Mouse (Mus musculus): ENCODE measurements around the gene Farsa. TPM values are rescaled to one million over a fixed set of nuclear protein-coding genes. Genes with fewer than 3 reads are reported as not detected.
"Not testable (repeated sequence)": the region's sequence is repeated elsewhere in the genome, so short reads cannot be mapped to it uniquely, and the experiment has no call there.

The Farsa gene
- polyA plus RNA-seq, 1 experiment from 2014 or later: 129 TPM

DNA sequence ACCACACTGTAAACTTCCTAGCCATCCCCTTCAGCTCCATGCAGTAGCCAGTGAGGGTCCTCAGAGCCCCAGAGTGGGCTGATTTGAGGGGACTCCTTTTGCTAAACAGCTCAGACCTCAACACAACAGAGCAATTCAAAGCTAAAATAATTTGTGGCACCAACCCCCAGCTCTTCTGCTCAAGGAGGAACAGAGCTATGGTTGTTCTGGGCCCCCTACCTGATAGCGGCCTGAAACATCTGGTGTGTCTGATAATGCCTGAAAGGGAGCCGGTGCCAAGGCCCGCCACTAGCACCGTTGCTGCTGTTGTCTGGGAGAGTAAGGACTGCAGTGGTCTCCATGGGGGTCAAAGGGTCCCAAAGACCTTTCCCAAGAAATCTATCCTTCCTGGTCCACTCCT, 44.3 kb downstream of the Farsa start:
- H3K27ac ChIP-seq: peak overlapping the region; percentile 50; the same call in 1 of the 2 replicates
- no peak for DNase-seq (ENCODE audit: low spot score)
- H3K4me1 ChIP-seq (replicated peaks): peaks cover 16% of the 10 kb centered on the region
- peaks cover 50% of the 10 kb centered on the region for H3K27me3 ChIP-seq (ENCODE audit: insufficient read depth, poor library complexity, severe bottlenecking)
- no peaks in the 10 kb centered on the region for H3K36me3 ChIP-seq
- H3K4me3 ChIP-seq: no peak overlapping the region
- WGBS: 63% methylated on average over 4 of the region's 4 CpGs
- no peaks in the 10 kb centered on the region for H3K9me3 ChIP-seq

DNA sequence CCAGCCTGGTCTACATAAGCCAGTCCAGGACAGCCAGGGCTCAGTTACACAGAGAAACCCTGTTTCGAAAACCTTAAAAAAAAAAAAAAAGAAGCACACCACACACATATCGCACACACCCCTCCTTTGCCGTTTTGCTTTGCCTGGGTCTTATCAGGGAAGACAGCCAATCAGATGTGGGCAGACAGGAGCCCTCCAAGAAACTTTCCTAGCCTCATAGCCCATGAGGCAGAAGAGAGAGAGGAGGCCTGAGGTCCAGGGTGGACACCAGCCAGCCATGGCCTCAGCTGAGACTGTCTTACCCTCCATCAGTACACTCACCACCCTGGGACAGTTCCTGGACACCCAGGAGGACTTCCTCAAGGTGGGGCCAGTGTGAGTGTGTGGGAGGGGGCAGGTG, 45.0 kb downstream of the Farsa start, which contains the start of gene Klf1:
TSS of gene Klf1 (plus strand) at position 177 of the 400 bp plus-strand sequence.
- no peaks in the 10 kb centered on the region for H3K36me3 ChIP-seq
- no peaks in the 10 kb centered on the region for H3K9me3 ChIP-seq
- peak within 1 kb of the TSS; percentile 71 for H3K4me3 ChIP-seq
- DNase-seq (ENCODE audit: low spot score): no peak
- peak within 1 kb of the TSS; percentile 89 for H3K27ac ChIP-seq
- peaks cover 16% of the 10 kb centered on the region for H3K4me1 ChIP-seq (replicated peaks)
- WGBS: 82% methylated on average over 3 of the region's 3 CpGs
- peaks cover 50% of the 10 kb centered on the region for H3K27me3 ChIP-seq (ENCODE audit: insufficient read depth, poor library complexity, severe bottlenecking)

DNA sequence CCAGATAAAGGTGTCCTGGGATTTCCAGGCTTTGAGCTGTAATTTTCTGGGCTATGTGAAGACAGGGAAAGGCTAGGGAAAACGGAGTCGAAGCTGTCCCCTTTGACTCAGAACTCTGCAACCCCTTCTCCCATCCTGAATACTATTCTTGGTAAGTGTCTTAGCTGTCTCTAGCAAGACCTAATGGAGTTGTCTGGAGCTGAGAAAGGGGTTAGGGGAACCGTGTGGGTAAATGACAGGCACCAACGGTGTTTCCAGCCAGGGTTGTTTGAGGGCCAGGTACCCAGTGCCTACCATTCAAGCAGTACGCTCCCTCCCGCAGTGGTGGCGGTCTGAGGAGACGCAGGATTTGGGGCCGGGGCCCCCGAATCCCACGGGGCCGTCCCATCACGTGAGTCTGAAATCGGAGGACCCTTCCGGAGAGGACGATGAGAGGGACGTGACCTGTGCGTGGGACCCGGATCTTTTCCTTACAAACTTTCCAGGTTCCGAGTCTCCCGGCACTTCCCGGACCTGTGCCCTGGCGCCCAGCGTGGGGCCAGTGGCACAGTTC, 45.7 kb downstream of the Farsa start:
- Histone ChIP-seq H3K9me3 (no peaks in the 10 kb centered on the region), H3K27me3 (ENCODE audit: insufficient read depth, poor library complexity, severe bottlenecking) (peaks cover 50% of the 10 kb centered on the region), H3K27ac (peak overlapping the region; percentile 89), H3K4me1 (replicated peaks) (peaks cover 16% of the 10 kb centered on the region), H3K36me3 (no peaks in the 10 kb centered on the region), H3K4me3 (peak overlapping the region; percentile 71)
- no peak for DNase-seq (ENCODE audit: low spot score)
- WGBS: 3% methylated on average over 24 of the region's 24 CpGs

DNA sequence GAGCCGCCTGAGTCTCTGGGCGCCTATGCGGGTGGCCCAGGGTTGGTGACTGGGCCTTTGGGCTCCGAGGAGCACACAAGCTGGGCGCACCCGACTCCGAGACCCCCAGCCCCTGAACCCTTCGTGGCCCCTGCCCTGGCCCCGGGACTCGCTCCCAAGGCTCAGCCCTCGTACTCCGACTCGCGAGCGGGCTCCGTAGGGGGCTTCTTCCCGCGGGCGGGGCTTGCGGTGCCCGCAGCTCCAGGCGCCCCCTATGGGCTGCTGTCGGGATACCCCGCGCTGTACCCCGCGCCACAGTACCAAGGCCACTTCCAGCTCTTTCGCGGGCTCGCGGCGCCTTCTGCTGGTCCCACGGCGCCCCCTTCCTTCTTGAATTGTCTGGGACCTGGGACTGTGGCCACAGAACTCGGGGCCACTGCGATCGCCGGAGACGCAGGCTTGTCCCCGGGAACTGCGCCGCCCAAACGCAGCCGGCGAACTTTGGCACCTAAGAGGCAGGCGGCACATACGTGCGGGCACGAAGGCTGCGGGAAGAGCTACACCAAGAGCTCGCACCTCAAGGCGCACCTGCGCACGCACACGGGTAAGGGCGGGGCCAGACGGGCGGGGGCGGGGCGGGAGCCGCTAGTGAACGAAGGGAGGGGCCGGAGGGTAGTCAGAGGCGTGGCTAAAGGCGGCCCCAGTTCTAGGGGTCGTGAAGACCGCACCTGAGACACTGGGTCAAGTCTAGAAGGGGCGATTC, 46.3 kb downstream of the Farsa start:
- WGBS: under 1% methylated on average over 68 of the region's 68 CpGs
- H3K36me3 ChIP-seq: no peaks in the 10 kb centered on the region
- peaks cover 50% of the 10 kb centered on the region for H3K27me3 ChIP-seq (ENCODE audit: insufficient read depth, poor library complexity, severe bottlenecking)

DNA sequence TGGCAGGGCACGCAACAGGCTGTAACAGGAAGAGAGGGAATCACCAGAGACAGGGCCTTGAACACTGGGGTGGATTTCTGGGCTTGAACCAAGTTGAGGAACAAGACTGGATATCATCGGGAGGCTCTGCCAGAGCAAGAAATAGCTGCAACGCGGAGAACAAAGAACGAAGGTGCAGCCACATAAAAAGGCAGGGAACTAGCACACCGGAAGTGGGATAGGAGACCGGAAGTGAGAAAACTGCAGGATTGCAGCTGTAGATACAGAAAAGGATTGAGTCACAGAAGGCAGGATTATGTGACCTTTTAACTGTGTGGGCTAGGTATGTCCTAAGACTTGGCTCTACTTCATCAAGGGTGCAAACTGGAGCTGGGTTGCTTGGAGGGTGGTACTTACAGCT, 47.6 kb downstream of the Farsa start:
- Histone ChIP-seq H3K9me3 (no peaks in the 10 kb centered on the region), H3K27ac (no peak overlapping the region), H3K36me3 (no peaks in the 10 kb centered on the region), H3K4me3 (no peak overlapping the region), H3K27me3 (ENCODE audit: insufficient read depth, poor library complexity, severe bottlenecking) (peaks cover 57% of the 10 kb centered on the region), H3K4me1 (replicated peaks) (peaks cover 29% of the 10 kb centered on the region)
- no peak for DNase-seq (ENCODE audit: low spot score)
- 94% methylated on average over 7 of the region's 7 CpGs for WGBS

More for the DNA sequence above, 46.3 kb downstream of the Farsa start:
- peak overlapping the region; percentile 89 for H3K27ac ChIP-seq
- H3K9me3 ChIP-seq: no peaks in the 10 kb centered on the region
- DNase-seq (ENCODE audit: low spot score): peak; percentile 93
- peaks cover 18% of the 10 kb centered on the region for H3K4me1 ChIP-seq (replicated peaks)
- H3K4me3 ChIP-seq: peak overlapping the region; percentile 71

DNA sequence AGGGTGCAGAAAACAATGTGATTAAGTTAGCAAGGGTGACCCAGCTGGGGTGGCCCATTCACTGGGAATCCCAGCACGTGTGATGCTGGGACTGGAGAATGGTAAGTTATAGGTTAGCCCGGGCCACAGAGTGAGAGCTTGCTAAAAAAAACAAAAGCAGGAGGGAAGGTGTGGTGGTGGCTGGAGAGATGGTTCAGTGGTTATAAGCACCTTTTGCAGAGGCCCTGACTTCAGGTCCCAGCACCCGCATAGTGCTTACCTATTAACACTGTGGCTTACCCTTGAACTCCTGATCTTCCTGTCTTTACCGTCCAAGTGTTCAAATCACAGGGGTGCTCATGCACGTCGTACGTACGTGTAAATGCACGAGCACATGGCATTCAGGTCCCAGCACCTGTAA, 50.2 kb downstream of the Farsa start:
- Histone ChIP-seq H3K9me3 (no peaks in the 10 kb centered on the region), H3K4me3 (no peak overlapping the region), H3K4me1 (replicated peaks) (peaks cover 32% of the 10 kb centered on the region), H3K27ac (no peak overlapping the region), H3K36me3 (peaks cover 7% of the 10 kb centered on the region; the same call in 1 of the 2 replicates), H3K27me3 (ENCODE audit: insufficient read depth, poor library complexity, severe bottlenecking) (peaks cover 63% of the 10 kb centered on the region)
- 92% methylated on average over 9 of the region's 9 CpGs for WGBS
- DNase-seq (ENCODE audit: low spot score): no peak

DNA sequence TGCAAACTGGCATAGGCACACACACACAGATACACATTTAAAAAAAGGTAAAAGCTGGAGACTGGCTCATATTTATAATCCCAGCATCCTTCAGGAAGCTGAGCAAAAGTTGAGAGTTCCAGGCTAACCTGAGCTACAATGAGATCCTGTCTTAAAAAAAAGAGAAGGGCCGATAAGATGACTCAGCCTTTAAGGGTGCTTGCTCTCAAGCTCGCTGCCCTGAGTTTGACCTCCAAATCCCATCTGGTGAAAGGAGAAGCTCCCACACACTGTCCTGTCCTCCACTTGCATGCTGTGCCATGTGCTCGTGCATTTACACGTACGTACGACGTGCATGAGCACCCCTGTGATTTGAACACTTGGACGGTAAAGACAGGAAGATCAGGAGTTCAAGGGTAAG, 50.7 kb downstream of the Farsa start:
- no peak overlapping the region for H3K27ac ChIP-seq
- peaks cover 11% of the 10 kb centered on the region; the same call in 1 of the 2 replicates for H3K36me3 ChIP-seq
- peaks cover 63% of the 10 kb centered on the region for H3K27me3 ChIP-seq (ENCODE audit: insufficient read depth, poor library complexity, severe bottlenecking)
- H3K4me3 ChIP-seq: no peak overlapping the region
- peaks cover 33% of the 10 kb centered on the region for H3K4me1 ChIP-seq (replicated peaks)
- no peaks in the 10 kb centered on the region for H3K9me3 ChIP-seq
- no peak for DNase-seq (ENCODE audit: low spot score)
- 84% methylated on average over 8 of the region's 8 CpGs for WGBS

DNA sequence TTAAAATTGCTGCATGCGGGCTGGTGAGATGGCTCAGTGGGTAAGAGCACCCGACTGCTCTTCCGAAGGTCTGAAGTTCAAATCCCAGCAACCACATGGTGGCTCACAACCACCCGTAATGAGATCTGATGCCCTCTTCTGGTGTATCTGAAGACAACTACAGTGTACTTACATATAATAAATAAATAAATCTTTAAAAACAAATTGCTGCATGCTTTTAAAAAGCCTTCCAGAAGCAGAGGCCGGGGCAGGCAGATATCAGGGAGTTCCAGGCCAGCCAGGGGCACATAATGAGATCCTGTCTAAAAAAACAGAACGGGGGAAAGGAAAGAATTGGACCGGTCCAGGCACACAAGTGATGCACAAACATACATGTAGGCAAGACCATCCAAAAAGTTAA, 51.2 kb downstream of the Farsa start:
- H3K9me3 ChIP-seq: not testable (repeated sequence)
- H3K4me1 ChIP-seq (replicated peaks): peaks cover 33% of the 10 kb centered on the region
- H3K4me3 ChIP-seq: peak overlapping the region; percentile 62
- H3K36me3 ChIP-seq: peaks cover 15% of the 10 kb centered on the region; the same call in 1 of the 2 replicates
- 32% methylated on average over 7 of the region's 7 CpGs for whole genome bisulfite sequencing
- peak; percentile 23 for DNase-seq (ENCODE audit: low spot score)
- peak overlapping the region; percentile 83 for H3K27ac ChIP-seq
- peaks cover 67% of the 10 kb centered on the region for H3K27me3 ChIP-seq (ENCODE audit: insufficient read depth, poor library complexity, severe bottlenecking)

DNA sequence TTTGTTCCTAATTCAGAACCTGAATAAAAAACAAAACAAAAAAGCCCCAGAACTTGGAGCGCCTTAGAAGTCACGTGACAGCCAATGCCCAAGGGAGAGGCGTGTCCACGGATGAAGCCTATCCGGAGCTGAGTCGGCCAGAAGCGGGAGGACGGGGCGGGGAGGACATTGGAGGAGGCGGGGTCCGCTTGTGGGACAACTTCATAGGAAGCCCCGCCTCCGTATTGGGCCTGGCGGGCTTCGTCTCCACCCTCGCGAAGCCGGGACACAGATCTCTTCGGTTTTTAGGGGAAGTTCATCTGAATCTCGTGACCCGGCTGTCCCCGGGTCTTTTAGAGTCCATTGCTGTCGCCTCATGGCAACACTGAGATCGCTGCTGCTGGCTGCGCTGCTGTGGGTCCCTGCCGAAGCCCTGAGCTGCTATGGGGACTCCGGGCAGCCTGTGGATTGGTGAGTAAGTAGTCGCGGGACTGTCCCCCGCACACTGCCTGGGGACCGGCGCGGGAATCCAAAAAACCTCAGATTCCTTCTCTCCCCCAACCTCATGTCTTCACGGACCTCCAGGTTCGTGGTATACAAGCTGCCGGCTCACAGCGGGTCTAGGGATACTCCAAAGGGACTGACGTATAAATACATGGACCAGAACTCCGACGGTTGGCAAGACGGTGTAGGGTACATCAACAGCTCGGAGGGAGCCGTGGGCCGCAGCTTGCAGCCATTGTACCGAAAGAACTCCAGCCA, 51.8 kb downstream of the Farsa start, which contains the start of gene Dnase2a:
TSS of gene Dnase2a (plus strand) at position 140 of the 741 bp plus-strand sequence.
- Histone ChIP-seq H3K36me3 (peaks cover 15% of the 10 kb centered on the region; the same call in 1 of the 2 replicates), H3K27me3 (ENCODE audit: insufficient read depth, poor library complexity, severe bottlenecking) (peaks cover 69% of the 10 kb centered on the region)

DNA sequence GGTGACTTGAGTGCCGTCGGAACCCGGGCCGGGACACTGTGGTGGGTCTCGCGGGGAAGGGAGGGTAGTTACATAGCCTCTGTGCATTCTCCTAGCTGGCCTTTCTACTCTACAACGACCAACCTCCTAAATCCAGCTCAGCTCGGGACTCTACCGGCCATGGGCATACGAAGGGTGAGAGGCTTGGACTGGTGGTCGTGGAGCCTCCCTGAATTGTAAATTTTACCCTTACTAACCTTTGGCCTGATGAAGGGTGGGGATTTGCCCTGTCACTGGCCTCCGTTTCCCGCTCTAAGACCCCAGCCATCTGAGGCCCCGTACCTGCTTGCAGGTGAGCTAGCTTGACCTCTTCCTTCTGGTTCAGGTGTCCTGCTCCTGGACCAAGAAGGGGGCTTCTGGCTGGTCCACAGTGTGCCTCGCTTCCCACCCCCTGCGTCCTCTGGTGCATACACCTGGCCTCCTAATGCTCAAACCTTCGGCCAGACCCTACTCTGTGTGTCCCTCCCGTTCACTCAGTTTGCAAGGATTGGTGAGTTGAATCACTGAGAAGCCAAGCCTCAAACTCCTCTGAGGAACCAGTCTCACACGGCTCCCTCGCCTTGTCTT, 52.5 kb downstream of the Farsa start:
- no peak for DNase-seq (ENCODE audit: low spot score)
- Histone ChIP-seq H3K36me3 (peaks cover 15% of the 10 kb centered on the region; the same call in 1 of the 2 replicates), H3K27me3 (ENCODE audit: insufficient read depth, poor library complexity, severe bottlenecking) (peaks cover 71% of the 10 kb centered on the region), H3K4me1 (replicated peaks) (peaks cover 35% of the 10 kb centered on the region), H3K9me3 (0 out of 2 replicates have a peak, but pooled peaks cover 4% of the 10 kb centered on the region), H3K4me3 (peak overlapping the region; percentile 62), H3K27ac (peak overlapping the region; percentile 83; the same call in 1 of the 2 replicates)
- WGBS: 49% methylated on average over 20 of the region's 20 CpGs

More for the DNA sequence above, 51.8 kb downstream of the Farsa start, which contains the start of gene Dnase2a:
- Histone ChIP-seq H3K27ac (peak within 1 kb of the TSS; percentile 83), H3K4me1 (replicated peaks) (peaks cover 33% of the 10 kb centered on the region), H3K4me3 (peak within 1 kb of the TSS; percentile 62), H3K9me3 (no peaks in the 10 kb centered on the region)
- peak; percentile 95 for DNase-seq (ENCODE audit: low spot score)
- 2% methylated on average over 45 of the region's 45 CpGs for WGBS

DNA sequence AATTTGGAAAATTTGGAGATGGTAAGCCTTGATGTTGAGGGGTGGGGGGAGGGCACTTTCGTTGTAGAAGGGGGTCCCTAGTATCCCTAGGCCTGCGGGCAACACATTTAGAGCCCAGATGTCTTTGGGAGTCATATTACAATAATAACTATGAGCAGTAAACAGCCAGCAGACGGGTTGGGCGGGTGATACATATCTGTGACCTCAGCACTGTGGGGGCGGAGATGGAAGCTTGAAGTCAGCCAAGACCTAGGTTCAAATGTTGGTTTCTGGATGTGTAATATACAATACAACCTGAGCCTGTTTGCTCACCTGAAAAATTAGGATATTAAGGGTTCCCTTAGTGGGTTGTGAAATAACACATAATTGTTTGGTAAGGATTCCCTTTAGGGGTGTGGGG, 53.2 kb downstream of the Farsa start:
- Histone ChIP-seq H3K4me1 (replicated peaks) (peaks cover 35% of the 10 kb centered on the region), H3K9me3 (0 out of 2 replicates have a peak, but pooled peaks cover 5% of the 10 kb centered on the region), H3K27me3 (ENCODE audit: insufficient read depth, poor library complexity, severe bottlenecking) (peaks cover 71% of the 10 kb centered on the region), H3K27ac (no peak overlapping the region), H3K36me3 (peaks cover 15% of the 10 kb centered on the region; the same call in 1 of the 2 replicates), H3K4me3 (no peak overlapping the region)
- 78% methylated on average over 5 of the region's 5 CpGs for WGBS
- DNase-seq (ENCODE audit: low spot score): no peak

DNA sequence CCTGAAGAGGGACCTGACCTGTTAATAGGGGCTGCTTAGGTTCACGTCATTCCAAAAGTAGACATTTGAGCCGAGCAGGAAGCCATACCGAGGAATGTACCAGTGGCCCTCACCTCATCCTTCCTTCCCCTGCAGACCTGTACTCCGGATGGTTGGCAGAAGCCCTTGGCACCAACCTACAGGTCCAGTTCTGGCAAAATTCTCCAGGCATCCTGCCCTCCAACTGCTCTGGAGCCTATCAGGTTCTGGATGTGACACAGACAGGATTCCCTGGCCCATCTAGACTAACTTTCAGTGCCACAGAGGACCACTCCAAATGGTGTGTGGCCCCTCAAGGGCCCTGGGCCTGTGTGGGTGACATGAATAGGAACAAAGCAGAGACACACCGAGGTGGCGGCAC, 53.8 kb downstream of the Farsa start:
- Histone ChIP-seq H3K4me1 (replicated peaks) (peaks cover 35% of the 10 kb centered on the region), H3K9me3 (0 out of 2 replicates have a peak, but pooled peaks cover 5% of the 10 kb centered on the region), H3K27me3 (ENCODE audit: insufficient read depth, poor library complexity, severe bottlenecking) (peaks cover 71% of the 10 kb centered on the region), H3K4me3 (no peak overlapping the region), H3K36me3 (peaks cover 20% of the 10 kb centered on the region), H3K27ac (no peak overlapping the region)
- 85% methylated on average over 6 of the region's 6 CpGs for WGBS
- DNase-seq (ENCODE audit: low spot score): no peak

Data from hindbrain, embryonic 10.5 days (tissue).